Mouse (Mus musculus) forebrain, embryonic 12.5 days (tissue): ENCODE data around the gene Gm11037. TPM values are rescaled to one million over a fixed set of nuclear protein-coding genes. Genes with fewer than 3 reads are reported as not detected.

Source experiments
- ATAC-seq: fragments of 200-750 bp; cut with Nextera tagmentation; 2 replicates; pipeline ENCODE4 v1.8.0; 2017; ENCODE audit warnings: moderate TSS enrichment; ENCODE audit not compliant: low FRiP score
- H3K27ac ChIP-seq: fragments of 300-500 bp; sonication (generic); 2 replicates; pipeline ENCODE4 v1.5.1; 2016; ENCODE audit warnings: mild to moderate bottlenecking
- H3K27me3 ChIP-seq: fragments of 300-500 bp; sonication (generic); 2 replicates; pipeline ENCODE4 v1.6.1; 2016; ENCODE audit warnings: mild to moderate bottlenecking
- H3K36me3 ChIP-seq: fragments of 300-500 bp; sonication (generic); replicated peaks from 2 replicates; pipeline ENCODE4 v1.6.1; 2016; ENCODE audit warnings: mild to moderate bottlenecking
- H3K4me1 ChIP-seq: fragments of 300-500 bp; sonication (generic); 2 replicates; pipeline ENCODE4 v1.6.1; 2016
- H3K4me2 ChIP-seq: fragments of 300-500 bp; sonication (generic); 2 replicates; pipeline ENCODE4 v1.6.1; 2016; ENCODE audit warnings: mild to moderate bottlenecking, moderate library complexity
- H3K4me3 ChIP-seq: fragments of 300-500 bp; sonication (generic); replicated peaks from 2 replicates; pipeline ENCODE4 v1.5.1; 2016; ENCODE audit warnings: mild to moderate bottlenecking
- H3K9ac ChIP-seq: fragments of 300-500 bp; sonication (generic); 2 replicates; pipeline ENCODE4 v1.6.1; 2016; ENCODE audit warnings: mild to moderate bottlenecking
- H3K9me3 ChIP-seq: fragments of 300-500 bp; sonication (generic); 2 replicates; pipeline ENCODE4 v1.6.1; 2016
- WGBS: fragments of 180-500 bp; shearing (Covaris S2); methylation state at CpG from one replicate; pipeline ENCODE4 v1.1.7; 2016; 5-methylcytosine and 5-hydroxymethylcytosine counted together
- polyA plus RNA-seq: library from polyadenylated mRNA; unstranded; fragments of >200 nt; fragmentation: Nextera tagmentation; extraction: Ambion mirVana; gene quantifications from 2 replicates; pipeline ENCODE4 v1.2.1, GENCODE M21; 2016

The Gm11037 gene
- polyA plus RNA-seq, 1 experiment from 2014 or later = not detected

DNA sequence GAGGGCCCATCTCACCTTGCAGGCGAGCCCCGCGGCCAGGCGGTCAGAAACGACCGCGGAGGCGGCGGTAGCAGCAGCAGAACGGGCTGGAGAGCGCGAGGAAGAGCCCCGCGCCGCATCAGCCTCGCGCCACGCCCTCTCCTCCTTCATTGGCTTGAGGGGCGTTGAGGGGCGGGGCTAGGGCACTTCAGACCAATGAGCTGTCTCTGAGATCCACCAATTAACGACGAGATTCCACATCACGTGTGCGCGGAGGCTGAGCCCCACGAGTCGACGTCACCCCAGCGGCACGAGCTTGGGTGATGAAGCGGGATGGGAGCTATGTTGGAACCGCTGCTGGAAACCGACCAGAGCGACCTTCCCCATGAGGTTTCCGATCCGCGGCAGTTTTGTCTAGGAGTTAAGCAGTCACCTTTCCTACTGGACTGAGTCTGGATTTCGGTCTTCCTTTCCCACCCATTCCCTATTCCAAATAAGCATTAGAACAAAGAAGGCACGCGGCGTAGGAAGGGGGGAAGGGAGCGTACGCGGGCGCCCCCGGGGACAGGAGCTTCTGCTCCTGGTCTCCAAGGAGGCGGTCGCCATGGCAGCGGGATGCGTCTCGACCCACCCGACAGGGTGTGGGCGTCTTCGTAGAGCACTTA, 26.8 kb downstream of the Gm11037 start, which contains the start of gene 1700037H04Rik:
TSS of gene 1700037H04Rik (minus strand) at position 144 of the 644 bp plus-strand sequence.
- Histone ChIP-seq H3K27ac (peak within 1 kb of the TSS; percentile 97), H3K4me1 (peaks cover 39% of the 10 kb centered on the region)

DNA sequence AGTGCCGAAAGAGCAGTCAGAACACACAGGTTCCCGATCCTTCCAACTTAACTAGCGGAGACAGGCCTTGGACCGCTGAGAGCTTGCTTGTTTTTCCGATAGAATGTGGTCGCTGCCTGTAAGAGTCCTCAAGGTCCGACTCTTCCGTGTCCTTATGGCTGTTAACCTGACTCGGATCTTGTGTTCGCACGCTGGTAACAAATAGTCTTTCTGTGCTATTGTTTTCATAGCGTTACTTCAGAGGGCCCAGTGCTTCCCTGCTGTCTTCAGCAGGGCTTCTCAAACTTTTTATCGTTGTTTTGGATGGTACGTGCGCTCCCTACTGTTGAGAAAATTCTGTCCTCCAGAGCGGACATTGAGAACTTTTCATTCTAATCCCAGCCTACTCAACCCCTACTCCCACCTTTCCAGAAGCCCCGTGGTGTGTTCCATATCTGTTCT, 27.4 kb downstream of the Gm11037 start:
- Histone ChIP-seq H3K4me1 (peaks cover 39% of the 10 kb centered on the region), H3K4me2 (peak overlapping the region; percentile 79), H3K27me3 (no peaks in the 10 kb centered on the region), H3K9ac (peak overlapping the region; percentile 68), H3K27ac (peak overlapping the region; percentile 97), H3K4me3 (peak overlapping the region; percentile 65), H3K36me3 (no peaks in the 10 kb centered on the region), H3K9me3 (no peaks in the 10 kb centered on the region)
- WGBS = under 1% methylated on average over 17 of the region's 17 CpGs
- ATAC-seq = no peak; the same call in 1 of the 2 replicates

More for the DNA sequence above, 26.8 kb downstream of the Gm11037 start, which contains the start of gene 1700037H04Rik:
- Histone ChIP-seq H3K27me3 (no peaks in the 10 kb centered on the region), H3K9ac (peak within 1 kb of the TSS; percentile 85), H3K4me2 (peak within 1 kb of the TSS; percentile 79), H3K36me3 (0 out of 2 replicates have a peak, but pooled peaks cover 3% of the 10 kb centered on the region), H3K9me3 (no peaks in the 10 kb centered on the region), H3K4me3 (peak within 1 kb of the TSS; percentile 65)
- peak; percentile 98 for ATAC-seq
- WGBS = 0% methylated on average over 54 of the region's 54 CpGs

DNA sequence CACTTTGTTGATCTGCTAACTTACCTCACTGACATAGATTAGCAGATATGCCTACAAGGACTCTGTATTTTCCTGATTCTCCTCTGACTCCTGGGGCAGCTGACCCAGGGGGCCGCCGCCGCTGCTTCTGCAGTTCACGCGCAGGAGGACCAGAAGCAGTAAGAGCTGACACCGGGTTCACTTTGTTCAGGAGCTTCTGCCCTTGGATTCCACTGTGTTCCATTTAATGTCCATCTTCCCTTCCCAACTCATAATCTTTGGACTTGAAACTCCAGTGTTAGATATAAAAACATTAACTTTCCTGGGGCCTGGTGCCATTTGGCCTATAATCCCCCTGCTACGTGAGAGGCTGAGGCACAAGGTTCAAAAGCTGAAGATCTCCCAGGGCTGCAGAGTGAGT, 30.6 kb downstream of the Gm11037 start:
- no peaks in the 10 kb centered on the region for H3K36me3 ChIP-seq
- ATAC-seq = no peak
- 77% methylated on average over 7 of the region's 7 CpGs for WGBS
- H3K4me1 ChIP-seq = peaks cover 13% of the 10 kb centered on the region
- no peak overlapping the region for H3K4me2 ChIP-seq
- H3K9me3 ChIP-seq = no peaks in the 10 kb centered on the region
- no peak overlapping the region for H3K4me3 ChIP-seq
- H3K27ac ChIP-seq = no peak overlapping the region
- H3K9ac ChIP-seq = no peak overlapping the region
- no peaks in the 10 kb centered on the region for H3K27me3 ChIP-seq

DNA sequence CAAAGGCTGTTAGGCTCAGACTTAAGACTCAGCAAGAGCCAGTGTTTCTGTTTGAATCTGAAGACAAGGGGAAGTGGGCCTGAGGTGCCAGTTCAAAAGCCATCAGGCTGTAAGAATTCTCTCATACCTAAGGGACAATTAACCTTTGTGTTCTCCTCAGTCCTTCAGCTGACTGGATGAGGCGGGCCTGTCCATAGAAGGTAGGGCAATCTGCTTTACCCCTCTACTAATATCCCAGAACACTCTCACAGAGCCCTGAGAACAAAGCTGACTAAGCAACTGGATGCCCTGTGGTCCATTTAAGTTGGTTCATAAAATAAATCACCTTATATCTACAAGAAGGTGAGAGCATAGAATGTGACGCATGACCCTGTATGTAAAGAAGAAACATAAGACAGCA, 32.9 kb downstream of the Gm11037 start:
- H3K27me3 ChIP-seq = peaks cover 15% of the 10 kb centered on the region
- ATAC-seq = no peak
- WGBS = 81% methylated on average over 2 of the region's 2 CpGs

DNA sequence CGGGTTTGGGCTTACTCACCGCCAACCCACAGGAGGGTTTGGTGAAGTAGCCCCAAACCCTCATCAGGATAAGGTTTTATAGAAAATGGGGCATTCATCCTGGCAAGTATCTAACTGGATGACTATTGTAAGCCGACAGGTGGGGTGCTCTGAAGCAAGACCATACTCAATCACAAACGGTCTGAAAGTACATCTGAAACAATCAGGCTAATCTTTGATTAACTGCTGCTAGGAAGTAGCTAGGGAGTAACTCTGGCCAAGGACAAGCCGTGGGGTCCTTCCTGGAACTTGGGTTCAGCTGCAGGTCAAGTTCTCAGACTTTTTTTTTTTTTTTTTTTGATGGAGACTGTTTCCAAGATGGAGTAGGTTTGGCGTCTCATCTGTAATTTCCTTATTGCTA, 34.7 kb downstream of the Gm11037 start:
- Histone ChIP-seq H3K4me1 (peaks cover 14% of the 10 kb centered on the region), H3K36me3 (peaks cover 15% of the 10 kb centered on the region; the same call in 1 of the 2 replicates), H3K4me2 (no peak overlapping the region), H3K27me3 (peaks cover 33% of the 10 kb centered on the region), H3K9ac (no peak overlapping the region), H3K27ac (no peak overlapping the region), H3K9me3 (no peaks in the 10 kb centered on the region), H3K4me3 (no peak overlapping the region)
- 91% methylated on average over 6 of the region's 6 CpGs for WGBS
- ATAC-seq = no peak

More for the DNA sequence above, 32.9 kb downstream of the Gm11037 start:
- Histone ChIP-seq H3K4me3 (no peak overlapping the region), H3K9ac (no peak overlapping the region), H3K36me3 (0 out of 2 replicates have a peak, but pooled peaks cover under 1% of the 10 kb centered on the region), H3K4me2 (no peak overlapping the region), H3K9me3 (no peaks in the 10 kb centered on the region), H3K27ac (no peak overlapping the region), H3K4me1 (peaks cover 6% of the 10 kb centered on the region)

DNA sequence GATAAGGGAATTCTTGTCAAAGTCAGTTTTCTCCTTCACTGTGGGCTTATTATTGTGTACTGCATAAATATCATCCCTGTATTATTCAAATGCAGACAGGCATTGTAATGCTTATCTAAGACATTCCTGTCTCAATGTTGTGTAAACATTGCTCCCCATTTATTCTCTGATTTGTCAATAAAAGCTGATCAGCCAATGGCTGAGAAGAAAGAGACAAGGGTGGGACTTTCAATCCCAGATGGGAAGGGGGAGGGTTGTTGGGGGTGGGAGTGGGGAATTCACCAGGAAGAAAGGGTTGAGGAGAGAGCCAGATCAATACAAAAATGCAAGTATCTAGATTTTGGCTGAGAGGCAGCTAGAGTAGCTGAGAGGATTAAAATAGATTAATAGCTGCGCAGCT, 35.6 kb downstream of the Gm11037 start:
- Histone ChIP-seq H3K36me3 (peaks cover 15% of the 10 kb centered on the region; the same call in 1 of the 2 replicates), H3K27me3 (peaks cover 42% of the 10 kb centered on the region), H3K9ac (no peak overlapping the region), H3K4me3 (no peak overlapping the region), H3K9me3 (no peaks in the 10 kb centered on the region), H3K4me2 (no peak overlapping the region), H3K27ac (no peak overlapping the region), H3K4me1 (peaks cover 15% of the 10 kb centered on the region)
- WGBS = 59% methylated on average over 1 of the region's 1 CpGs
- ATAC-seq = no peak

DNA sequence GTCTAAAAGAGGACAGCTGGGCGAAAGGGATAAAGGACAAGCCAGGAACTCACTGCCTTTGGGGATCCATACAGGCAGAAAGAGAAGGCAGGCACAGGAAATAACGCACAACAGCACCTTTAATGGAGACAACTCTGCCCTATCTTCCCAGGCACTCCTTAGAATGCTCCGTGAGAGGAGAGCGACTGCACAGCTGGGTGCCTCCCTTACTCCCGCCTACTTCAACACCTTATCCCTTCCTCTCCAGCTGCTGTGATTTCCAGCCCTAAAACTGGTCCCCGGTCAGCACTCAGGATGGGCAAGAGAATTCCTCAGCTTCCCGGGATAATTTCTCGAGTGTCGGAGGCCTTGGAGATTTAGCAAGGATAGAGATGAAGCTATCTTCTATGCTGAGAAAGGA, 37.6 kb downstream of the Gm11037 start:
- Histone ChIP-seq H3K4me2 (0 out of 2 replicates have a peak overlapping the region, but pooled peaks have one; percentile 32), H3K36me3 (peaks cover 15% of the 10 kb centered on the region; the same call in 1 of the 2 replicates), H3K27ac (no peak overlapping the region), H3K4me1 (peaks cover 31% of the 10 kb centered on the region), H3K9ac (no peak overlapping the region), H3K9me3 (no peaks in the 10 kb centered on the region), H3K4me3 (no peak overlapping the region; the same call in 1 of the 2 replicates), H3K27me3 (peaks cover 43% of the 10 kb centered on the region)
- ATAC-seq = no peak
- 15% methylated on average over 9 of the region's 9 CpGs for WGBS

DNA sequence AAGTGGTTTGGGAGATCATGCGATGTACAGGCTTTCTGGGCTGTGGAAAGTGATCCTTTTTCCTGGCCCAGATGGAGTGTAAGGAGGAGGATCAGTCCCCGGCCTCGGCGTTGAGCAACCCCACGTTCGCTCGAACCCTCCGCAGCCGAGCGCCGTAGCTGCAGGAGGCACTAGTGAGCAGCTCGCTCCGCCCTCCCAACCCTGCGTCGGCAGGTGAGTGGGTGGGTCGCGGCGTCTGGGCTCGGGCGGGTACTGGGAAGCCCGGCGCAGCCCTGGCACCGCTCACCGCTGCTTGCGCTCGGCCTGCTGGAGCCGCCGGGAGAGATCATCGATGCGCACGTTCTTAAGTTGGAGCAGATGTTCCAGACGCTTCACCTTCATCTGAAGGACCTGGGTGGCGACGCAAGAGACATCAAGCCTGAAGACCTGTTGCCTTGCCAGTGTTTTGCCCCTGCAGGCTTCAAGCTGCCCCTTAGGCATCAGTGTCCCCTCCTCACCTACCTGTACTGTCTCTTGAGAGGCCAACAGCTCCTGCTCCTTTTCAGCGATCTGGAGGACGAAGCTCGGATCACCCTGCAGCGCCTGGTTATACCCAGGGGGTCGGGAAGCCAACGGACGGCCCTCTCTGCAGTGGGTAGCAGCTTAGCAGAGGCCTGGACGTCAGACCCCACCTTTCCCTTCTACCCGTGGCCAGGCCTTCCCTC, 38.3 kb downstream of the Gm11037 start:
- WGBS = 5% methylated on average over 43 of the region's 43 CpGs
- H3K27me3 ChIP-seq = peaks cover 43% of the 10 kb centered on the region
- no peaks in the 10 kb centered on the region for H3K9me3 ChIP-seq
- no peak overlapping the region for H3K9ac ChIP-seq
- peak overlapping the region; percentile 32 for H3K4me2 ChIP-seq
- peaks cover 37% of the 10 kb centered on the region for H3K4me1 ChIP-seq
- ATAC-seq = no peak
- no peak overlapping the region for H3K27ac ChIP-seq
- peaks cover 18% of the 10 kb centered on the region for H3K36me3 ChIP-seq
- peak overlapping the region; percentile 8; the same call in 1 of the 2 replicates for H3K4me3 ChIP-seq

DNA sequence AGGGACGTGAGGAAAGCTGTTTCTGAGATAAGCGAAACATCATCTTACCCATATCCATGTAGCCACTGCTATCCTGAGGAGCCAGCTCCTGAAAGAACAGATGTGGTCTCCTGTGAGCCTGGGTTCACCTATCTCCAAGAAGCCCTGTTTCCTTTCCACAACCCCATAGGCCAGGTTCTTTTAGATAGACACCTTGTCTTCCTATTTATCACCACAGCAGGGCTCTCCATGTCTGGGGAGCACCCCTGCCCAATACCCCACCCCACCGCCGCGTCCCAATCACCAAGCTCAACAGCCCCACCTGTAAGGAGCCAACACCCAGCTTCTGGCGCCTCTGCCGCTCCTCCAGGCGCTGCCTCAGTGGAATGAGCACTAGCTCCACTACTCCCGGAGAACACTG, 39.0 kb downstream of the Gm11037 start:
- H3K4me1 ChIP-seq = peaks cover 45% of the 10 kb centered on the region
- H3K36me3 ChIP-seq = peaks cover 23% of the 10 kb centered on the region
- H3K4me3 ChIP-seq = no peak overlapping the region
- H3K9me3 ChIP-seq = no peaks in the 10 kb centered on the region
- no peak overlapping the region for H3K4me2 ChIP-seq
- H3K27me3 ChIP-seq = peaks cover 43% of the 10 kb centered on the region
- no peak for ATAC-seq
- H3K9ac ChIP-seq = no peak overlapping the region
- no peak overlapping the region for H3K27ac ChIP-seq
- 49% methylated on average over 9 of the region's 9 CpGs for WGBS

DNA sequence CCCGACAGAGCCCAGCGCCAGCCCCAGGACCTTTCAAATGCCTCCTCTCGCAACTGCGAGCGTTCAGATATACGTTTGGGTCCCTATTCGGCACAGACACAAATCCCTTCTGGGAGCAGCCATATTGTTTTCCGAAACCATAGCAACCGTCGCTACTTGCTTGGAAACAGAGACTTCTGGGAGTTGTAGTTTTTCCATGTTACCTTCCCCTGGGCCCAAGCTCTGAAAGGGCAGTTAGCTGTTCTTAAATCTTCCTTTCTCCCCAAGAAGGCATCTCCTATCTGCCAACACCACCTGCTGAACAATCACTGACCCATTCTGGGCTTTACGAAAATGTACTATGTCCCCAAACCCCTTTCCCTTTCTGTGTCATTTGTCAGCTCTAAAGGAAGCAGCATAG, 41.4 kb downstream of the Gm11037 start:
- H3K9me3 ChIP-seq = no peaks in the 10 kb centered on the region
- peaks cover 40% of the 10 kb centered on the region for H3K27me3 ChIP-seq
- peak overlapping the region; percentile 41 for H3K4me3 ChIP-seq
- peak overlapping the region; percentile 53 for H3K27ac ChIP-seq
- WGBS = 6% methylated on average over 11 of the region's 11 CpGs
- peak; percentile 66 for ATAC-seq
- no peak overlapping the region for H3K9ac ChIP-seq
- peaks cover 60% of the 10 kb centered on the region for H3K4me1 ChIP-seq
- H3K4me2 ChIP-seq = peak overlapping the region; percentile 82
- peaks cover 29% of the 10 kb centered on the region for H3K36me3 ChIP-seq

DNA sequence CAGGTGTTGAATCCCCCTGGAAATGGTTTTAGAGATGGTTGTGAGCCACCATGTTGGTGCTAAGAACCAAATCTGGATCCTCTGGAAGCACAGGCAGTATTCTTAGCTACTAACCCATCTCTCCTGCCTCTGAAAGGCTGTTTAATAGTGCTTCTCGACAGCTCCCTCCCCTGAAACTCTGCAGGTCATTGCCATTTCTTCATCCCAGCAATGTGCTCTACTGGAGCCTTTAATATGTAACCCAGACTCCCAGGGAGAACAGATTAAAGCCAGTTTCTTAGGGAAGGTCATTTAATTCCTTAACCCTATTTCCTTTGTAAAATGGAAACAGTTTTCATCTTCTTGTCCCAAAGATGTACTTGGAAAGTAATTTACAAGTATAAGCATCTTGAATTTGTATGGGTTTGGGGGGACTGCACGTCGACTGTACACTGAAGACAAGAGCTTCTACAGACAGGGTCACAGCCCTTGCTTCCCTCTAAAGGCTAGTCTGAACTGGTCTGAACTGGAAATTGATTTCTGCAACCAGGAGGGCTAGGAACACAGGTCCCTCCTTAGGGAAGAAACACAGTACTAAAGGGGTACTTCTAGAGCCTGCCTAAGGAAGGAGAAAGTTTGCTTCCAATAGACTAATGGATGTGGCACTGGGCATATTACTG, 42.1 kb downstream of the Gm11037 start:
- 67% methylated on average over 3 of the region's 3 CpGs for WGBS
- Histone ChIP-seq H3K36me3 (peaks cover 29% of the 10 kb centered on the region), H3K4me1 (peaks cover 60% of the 10 kb centered on the region), H3K9ac (no peak overlapping the region), H3K4me2 (no peak overlapping the region), H3K9me3 (no peaks in the 10 kb centered on the region), H3K27ac (peak overlapping the region; percentile 53), H3K27me3 (peaks cover 36% of the 10 kb centered on the region), H3K4me3 (no peak overlapping the region)
- no peak for ATAC-seq

DNA sequence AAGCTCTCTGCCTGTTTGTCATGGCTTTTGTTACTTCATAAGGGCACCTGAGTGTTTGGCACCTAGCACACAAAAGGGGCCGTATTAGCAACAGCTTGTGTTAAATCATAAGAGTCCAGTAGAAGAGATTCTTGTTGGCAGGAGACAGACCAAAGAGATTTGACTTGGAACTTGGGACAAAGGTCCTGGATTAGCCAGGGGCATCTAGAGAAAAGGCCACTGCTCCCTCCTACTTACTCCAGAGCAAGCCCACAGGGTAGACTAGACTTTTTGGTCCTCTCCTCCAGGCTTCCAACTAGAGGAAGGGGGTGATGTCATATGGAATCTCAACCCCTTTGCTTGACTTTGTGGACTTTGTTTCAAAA, 42.6 kb downstream of the Gm11037 start:
- Histone ChIP-seq H3K9ac (no peak overlapping the region), H3K4me1 (peaks cover 60% of the 10 kb centered on the region), H3K27ac (0 out of 2 replicates have a peak overlapping the region, but pooled peaks have one; percentile 36), H3K4me3 (no peak overlapping the region), H3K4me2 (no peak overlapping the region), H3K9me3 (0 out of 2 replicates have a peak, but pooled peaks cover 2% of the 10 kb centered on the region), H3K27me3 (peaks cover 31% of the 10 kb centered on the region), H3K36me3 (peaks cover 29% of the 10 kb centered on the region)
- ATAC-seq = no peak
- 83% methylated on average over 1 of the region's 1 CpGs for WGBS
